Mouse (Mus musculus) spleen, adult 2 months (tissue): ENCODE measurements around the gene Ms4a8a. TPM values are rescaled to one million over a fixed set of nuclear protein-coding genes. Genes with fewer than 3 reads are reported as not detected.

Source experiments
- DNase-seq, 2 experiments: peaks; one replicate each; pipeline versions ENCODE4 v3.0.0 to v3.0.0-alpha.2; 2012 to 2021; ENCODE audit warnings: low spot score in 2 of 2, low read depth in 1 of 2
- H3K27ac ChIP-seq: fragments of 200-500 bp; 2 replicates; pipeline ENCODE4 v1.5.1; 2012; ENCODE audit warnings: low read length, inconsistent platforms; ENCODE audit not compliant: insufficient read depth
- H3K27me3 ChIP-seq: fragments of 200-500 bp; 2 replicates; pipeline ENCODE4 v1.6.1; 2012; ENCODE audit warnings: mild to moderate bottlenecking, moderate library complexity, low read length, inconsistent platforms; ENCODE audit not compliant: control insufficient read depth, insufficient read depth
- H3K36me3 ChIP-seq: fragments of 200-500 bp; 2 replicates; pipeline ENCODE4 v1.6.1; 2012; ENCODE audit warnings: mild to moderate bottlenecking, low read length, inconsistent platforms; ENCODE audit not compliant: control insufficient read depth, insufficient read depth
- H3K4me1 ChIP-seq: fragments of 200-500 bp; 2 replicates; pipeline ENCODE4 v1.6.1; 2011; ENCODE audit warnings: inconsistent platforms; ENCODE audit not compliant: control insufficient read depth, insufficient read depth, insufficient read length
- H3K4me3 ChIP-seq: fragments of 200-500 bp; 2 replicates; pipeline ENCODE4 v1.5.1; 2011; ENCODE audit warnings: mild to moderate bottlenecking, inconsistent platforms; ENCODE audit not compliant: insufficient read depth, insufficient read length; ENCODE audit errors: extremely low read depth
- CTCF ChIP-seq: fragments of 200-500 bp; IDR thresholded peaks from 2 replicates; pipeline ENCODE4 v1.5.1; 2011; ENCODE audit warnings: mild to moderate bottlenecking, inconsistent platforms; ENCODE audit not compliant: insufficient read depth, insufficient read length, insufficient replicate concordance; ENCODE audit errors: extremely low read depth
- POLR2A ChIP-seq: fragments of 200-500 bp; IDR thresholded peaks from 2 replicates; pipeline ENCODE4 v1.6.1; 2011; ENCODE audit warnings: low read depth, low read length, inconsistent platforms
- WGBS: fragments of 180-500 bp; shearing (Covaris S2); methylation state at CpG from one replicate; pipeline ENCODE4 v1.1.7; 2018; 5-methylcytosine and 5-hydroxymethylcytosine counted together
- polyA plus RNA-seq: library from polyadenylated mRNA; depleted of rRNA; stranded (reverse); fragments of >200 nt; gene quantifications from 2 replicates; pipeline ENCODE4 v1.2.3, GENCODE M21; 2012

Ms4a8a gene
- polyA plus RNA-seq, 1 experiment: 2.1 TPM

- peaks cover 30% of the 10 kb centered on the region; the same call in 1 of the 2 replicates for H3K4me1 ChIP-seq
- DNase-seq: no peak
- 9% methylated on average over 2 of the region's 2 CpGs for WGBS
- no peak for TF ChIP-seq CTCF
- no peaks in the 10 kb centered on the region for H3K36me3 ChIP-seq
- peak overlapping the region; percentile 60 for H3K4me3 ChIP-seq
- peak overlapping the region; percentile 92 for H3K27ac ChIP-seq
- no peaks in the 10 kb centered on the region for H3K27me3 ChIP-seq
Measured at GRCm38 (mm10) chr19:11050286-11050685, 30.6 kb downstream of the Ms4a8a start.

DNA sequence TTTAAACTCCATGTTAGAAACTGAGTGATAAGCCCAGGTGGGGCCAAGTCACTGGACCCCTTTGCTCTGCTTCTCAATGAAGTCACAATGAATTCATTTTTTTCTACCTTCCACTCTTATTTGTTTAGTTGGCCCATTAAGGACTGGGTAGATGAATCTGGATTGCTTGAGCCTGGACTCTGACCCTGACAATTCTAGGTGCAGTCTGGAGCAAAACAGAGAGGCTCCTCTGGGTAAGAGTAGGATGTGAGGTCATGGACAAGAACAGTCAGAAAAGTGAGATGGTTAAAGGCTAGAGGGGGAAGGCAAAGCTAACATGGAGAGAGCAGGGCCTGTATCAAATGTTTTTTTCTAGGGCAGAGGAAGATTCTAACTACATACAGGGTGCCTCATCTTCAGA lies 31.5 kb downstream of the Ms4a8a start:
- Histone ChIP-seq H3K27me3 (no peaks in the 10 kb centered on the region), H3K27ac (peak overlapping the region; percentile 92), H3K36me3 (no peaks in the 10 kb centered on the region), H3K4me3 (0 out of 2 replicates have a peak overlapping the region, but pooled peaks have one; percentile 60), H3K4me1 (peaks cover 31% of the 10 kb centered on the region; the same call in 1 of the 2 replicates)
- no peak for TF ChIP-seq CTCF
- no peak for TF ChIP-seq POLR2A
- no peak for DNase-seq

DNA sequence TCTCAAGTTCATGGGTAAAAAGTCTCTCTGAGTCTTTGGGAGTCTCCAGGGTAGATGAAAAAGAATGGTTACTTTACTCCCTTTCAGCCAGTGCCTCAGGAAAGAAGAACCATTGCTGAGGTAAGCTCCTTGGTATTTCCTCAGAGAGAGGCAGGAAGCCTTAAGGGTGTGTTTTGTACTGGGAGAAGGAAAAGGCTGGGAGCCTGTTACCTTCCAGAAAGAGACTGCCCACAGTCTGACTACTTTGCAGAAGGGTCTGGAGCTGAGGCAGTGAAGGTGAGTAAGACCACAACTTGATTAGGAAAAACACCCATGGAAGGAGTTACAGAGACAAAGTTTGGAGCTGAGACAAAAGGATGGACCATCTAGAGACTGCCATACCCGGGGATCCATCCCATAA lies 32.4 kb downstream of the Ms4a8a start:
- Histone ChIP-seq H3K27me3 (no peaks in the 10 kb centered on the region), H3K27ac (peak overlapping the region; percentile 70), H3K4me1 (peaks cover 28% of the 10 kb centered on the region; the same call in 1 of the 2 replicates), H3K4me3 (no peak overlapping the region; the same call in 1 of the 2 replicates), H3K36me3 (no peaks in the 10 kb centered on the region)
- TF ChIP-seq POLR2A (no peak), CTCF (no peak)
- DNase-seq: no peak
- WGBS: 77% methylated on average over 1 of the region's 1 CpGs

- no peaks in the 10 kb centered on the region for H3K27me3 ChIP-seq
- H3K4me1 ChIP-seq: peaks cover 25% of the 10 kb centered on the region; the same call in 1 of the 2 replicates
- DNase-seq: peak; percentile 43 to 51
- no peak overlapping the region for H3K4me3 ChIP-seq
- WGBS: 15% methylated on average over 6 of the region's 6 CpGs
- H3K36me3 ChIP-seq: no peaks in the 10 kb centered on the region
- TF ChIP-seq POLR2A: peak; percentile 9; the same call in 1 of the 2 replicates
- no peak for TF ChIP-seq CTCF
- H3K27ac ChIP-seq: peak overlapping the region; percentile 70; the same call in 1 of the 2 replicates
Measured at GRCm38 (mm10) chr19:11048009-11048408, 32.9 kb downstream of the Ms4a8a start.

GRCm38 (mm10) chr19:11044996-11045711 lies 35.7 kb downstream of the Ms4a8a start:
- Histone ChIP-seq H3K4me3 (peak overlapping the region; percentile 60), H3K4me1 (peaks cover 15% of the 10 kb centered on the region; the same call in 1 of the 2 replicates), H3K27me3 (no peaks in the 10 kb centered on the region), H3K27ac (peak overlapping the region; percentile 82), H3K36me3 (no peaks in the 10 kb centered on the region)
- WGBS: 8% methylated on average over 33 of the region's 40 CpGs
- TF ChIP-seq CTCF: peak; percentile 86
- no peak for TF ChIP-seq POLR2A
- peak; percentile 50 to 69 for DNase-seq

DNA sequence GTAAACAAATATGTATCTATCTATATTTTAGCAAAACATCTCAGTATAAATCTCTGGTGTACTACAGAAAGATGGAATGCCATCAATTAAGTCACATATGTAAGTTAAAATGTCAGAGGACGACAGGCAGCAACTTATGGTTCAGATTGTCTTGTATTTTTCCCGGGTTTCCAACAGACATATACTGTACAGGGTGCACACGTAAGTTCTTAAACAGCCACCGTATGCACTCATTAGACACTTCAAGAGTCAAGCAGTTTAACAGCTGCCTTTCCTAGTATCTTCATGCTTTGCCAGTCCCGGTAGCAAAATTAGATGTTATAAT lies 36.3 kb downstream of the Ms4a8a start:
- H3K4me3 ChIP-seq: no peak overlapping the region
- no peak for TF ChIP-seq CTCF
- no peak for TF ChIP-seq POLR2A
- WGBS: 28% methylated on average over 5 of the region's 5 CpGs
- DNase-seq: no peak
- no peak overlapping the region for H3K27ac ChIP-seq
- H3K4me1 ChIP-seq: peaks cover 12% of the 10 kb centered on the region; the same call in 1 of the 2 replicates
- no peaks in the 10 kb centered on the region for H3K27me3 ChIP-seq
- H3K36me3 ChIP-seq: no peaks in the 10 kb centered on the region

- no peaks in the 10 kb centered on the region for H3K36me3 ChIP-seq
- no peaks in the 10 kb centered on the region for H3K4me1 ChIP-seq
- H3K4me3 ChIP-seq: no peak overlapping the region
- H3K27ac ChIP-seq: no peak overlapping the region
- TF ChIP-seq CTCF (no peak), POLR2A (no peak)
- no peaks in the 10 kb centered on the region for H3K27me3 ChIP-seq
- DNase-seq: no peak
Measured at GRCm38 (mm10) chr19:11037570-11037969, 43.3 kb downstream of the Ms4a8a start.
